Mouse (Mus musculus) liver, adult 2 months (tissue): ENCODE measurements around the gene Cct8l1. TPM values are rescaled to one million over a fixed set of nuclear protein-coding genes. Genes with fewer than 3 reads are reported as not detected.

Source experiments
- DNase-seq: peaks from one replicate; pipeline ENCODE4 v3.0.0-alpha.2; 2011; ENCODE audit warnings: low read depth, low spot score; ENCODE audit errors: extremely low read depth
- H3K27ac ChIP-seq: fragments of 200-500 bp; replicated peaks from 2 replicates; pipeline ENCODE4 v1.5.1; 2012; ENCODE audit warnings: low read depth, mild to moderate bottlenecking, control low read depth, inconsistent platforms, low read length; ENCODE audit not compliant: insufficient read depth
- H3K27me3 ChIP-seq: fragments of 200-500 bp; 2 replicates; pipeline ENCODE4 v1.6.1; 2012; ENCODE audit warnings: mild to moderate bottlenecking, moderate library complexity, low read length, inconsistent platforms; ENCODE audit not compliant: control insufficient read depth, insufficient read depth
- H3K36me3 ChIP-seq: fragments of 200-500 bp; 2 replicates; pipeline ENCODE4 v1.6.1; 2012; ENCODE audit warnings: low read length, inconsistent platforms; ENCODE audit not compliant: control insufficient read depth, insufficient read depth
- H3K4me1 ChIP-seq: fragments of 200-500 bp; 2 replicates; pipeline ENCODE4 v1.6.1; 2011; ENCODE audit warnings: low read length; ENCODE audit not compliant: control insufficient read depth, insufficient read depth
- H3K4me3 ChIP-seq: fragments of 200-500 bp; 2 replicates; pipeline ENCODE4 v1.5.1; 2011; ENCODE audit warnings: low read depth, mild to moderate bottlenecking, control low read depth, low read length, moderate library complexity; ENCODE audit not compliant: insufficient read depth
- H3K79me2 ChIP-seq: fragments of 200-500 bp; 2 replicates; pipeline ENCODE4 v1.6.1; 2012; ENCODE audit warnings: inconsistent platforms, mild to moderate bottlenecking, low read length, moderate library complexity; ENCODE audit not compliant: control insufficient read depth, insufficient read depth
- H3K9ac ChIP-seq: fragments of 200-500 bp; 2 replicates; pipeline ENCODE4 v1.6.1; 2012; ENCODE audit warnings: low read depth, mild to moderate bottlenecking, control low read depth, inconsistent platforms, low read length
- CTCF ChIP-seq: fragments of 200-500 bp; IDR thresholded peaks from 2 replicates; pipeline ENCODE4 v1.5.1; 2011; ENCODE audit warnings: low read depth, low read length, control low read depth
- POLR2A ChIP-seq: fragments of 200-500 bp; IDR thresholded peaks from 2 replicates; pipeline ENCODE4 v1.6.1; 2011; ENCODE audit warnings: low read length, control low read depth; ENCODE audit not compliant: insufficient read depth; ENCODE audit errors: extremely low read depth
- WGBS: fragments of 180-500 bp; shearing (Covaris S2); methylation state at CpG from one replicate; pipeline ENCODE4 v1.1.7; 2018; 5-methylcytosine and 5-hydroxymethylcytosine counted together
- polyA plus RNA-seq: library from polyadenylated mRNA; depleted of rRNA; stranded (reverse); fragments of >200 nt; gene quantifications from 2 replicates; pipeline ENCODE4 v1.2.3, GENCODE M21; 2012
- total RNA-seq: library from RNA; depleted of rRNA; stranded (reverse); fragments of >200 nt; gene quantifications from 2 replicates; pipeline ENCODE4 v1.2.3, GENCODE M21; 2014

The Cct8l1 gene
- total and polyA plus RNA-seq, 2 experiments, result not detected

- WGBS, result 92% methylated on average over 5 of the region's 5 CpGs
Measured at GRCm38 (mm10) chr5:25506041-25506440, 9.8 kb upstream of the Cct8l1 start.

GRCm38 (mm10) chr5:25516301-25516895 is 531 bp downstream of the Cct8l1 start:
- Histone ChIP-seq H3K79me2 (no peaks in the 10 kb centered on the region), H3K36me3 (no peaks in the 10 kb centered on the region), H3K4me3 (no peak overlapping the region), H3K9ac (no peak overlapping the region), H3K27ac (no peak overlapping the region), H3K4me1 (no peaks in the 10 kb centered on the region), H3K27me3 (no peaks in the 10 kb centered on the region)
- TF ChIP-seq POLR2A, result no peak
- no peak for TF ChIP-seq CTCF
- DNase-seq, result no peak
- WGBS, result 94% methylated on average over 11 of the region's 11 CpGs

More at GRCm38 (mm10) chr5:25506041-25506440, 9.8 kb upstream of the Cct8l1 start:
- no peak overlapping the region for H3K27ac ChIP-seq
- H3K27me3 ChIP-seq, result no peaks in the 10 kb centered on the region
- DNase-seq, result no peak
- TF ChIP-seq POLR2A (no peak), CTCF (no peak)
- H3K79me2 ChIP-seq, result no peaks in the 10 kb centered on the region
- H3K4me1 ChIP-seq, result no peaks in the 10 kb centered on the region
- no peak overlapping the region for H3K9ac ChIP-seq
- H3K4me3 ChIP-seq, result no peak overlapping the region
- peaks cover 4% of the 10 kb centered on the region; the same call in 1 of the 2 replicates for H3K36me3 ChIP-seq

GRCm38 (mm10) chr5:25517550-25517949 is 1.7 kb downstream of the Cct8l1 start:
- 88% methylated on average over 5 of the region's 5 CpGs for WGBS
- H3K36me3 ChIP-seq, result no peaks in the 10 kb centered on the region
- H3K27ac ChIP-seq, result no peak overlapping the region
- TF ChIP-seq CTCF (no peak), POLR2A (no peak)
- no peaks in the 10 kb centered on the region for H3K27me3 ChIP-seq
- no peak overlapping the region for H3K4me3 ChIP-seq
- no peaks in the 10 kb centered on the region for H3K79me2 ChIP-seq
- no peak overlapping the region for H3K9ac ChIP-seq
- no peaks in the 10 kb centered on the region for H3K4me1 ChIP-seq
- DNase-seq, result no peak

- DNase-seq, result no peak
- Histone ChIP-seq H3K27ac (no peak overlapping the region), H3K36me3 (no peaks in the 10 kb centered on the region), H3K79me2 (no peaks in the 10 kb centered on the region), H3K4me3 (no peak overlapping the region), H3K9ac (no peak overlapping the region), H3K27me3 (no peaks in the 10 kb centered on the region), H3K4me1 (no peaks in the 10 kb centered on the region)
- no peak for TF ChIP-seq CTCF
- TF ChIP-seq POLR2A, result no peak
- WGBS, result 42% methylated on average over 3 of the region's 3 CpGs
Measured at GRCm38 (mm10) chr5:25519820-25520219, 4.0 kb downstream of the Cct8l1 start.

GRCm38 (mm10) chr5:25521461-25521860 is 5.6 kb downstream of the Cct8l1 start:
- H3K9ac ChIP-seq, result no peak overlapping the region
- no peak overlapping the region for H3K27ac ChIP-seq
- H3K27me3 ChIP-seq, result no peaks in the 10 kb centered on the region
- TF ChIP-seq CTCF, result no peak
- TF ChIP-seq POLR2A, result no peak
- no peaks in the 10 kb centered on the region for H3K36me3 ChIP-seq
- 87% methylated on average over 5 of the region's 5 CpGs for WGBS
- no peak overlapping the region for H3K4me3 ChIP-seq
- no peaks in the 10 kb centered on the region for H3K4me1 ChIP-seq
- DNase-seq, result no peak
- H3K79me2 ChIP-seq, result no peaks in the 10 kb centered on the region

GRCm38 (mm10) chr5:25526116-25526515 is 10.2 kb downstream of the Cct8l1 start:
- no peak for TF ChIP-seq POLR2A
- no peak for TF ChIP-seq CTCF
- Histone ChIP-seq H3K36me3 (no peaks in the 10 kb centered on the region), H3K79me2 (no peaks in the 10 kb centered on the region), H3K4me1 (no peaks in the 10 kb centered on the region; the same call in none of the 2 replicates), H3K4me3 (no peak overlapping the region), H3K27ac (no peak overlapping the region), H3K9ac (no peak overlapping the region), H3K27me3 (no peaks in the 10 kb centered on the region)
- no peak for DNase-seq
- 71% methylated on average over 5 of the region's 5 CpGs for WGBS
